Mouse (Mus musculus) urinary bladder, postnatal 25 days (tissue): ENCODE data around the gene Oas1d.
"Not testable (repeated sequence)": the region's sequence is repeated elsewhere in the genome, so short reads cannot be mapped to it uniquely, and the experiment has no call there.

Source experiments
- DNase-seq: peaks from one replicate; pipeline ENCODE4 v3.0.0; 2022; ENCODE audit warnings: low spot score

Gene Oas1d

DNA sequence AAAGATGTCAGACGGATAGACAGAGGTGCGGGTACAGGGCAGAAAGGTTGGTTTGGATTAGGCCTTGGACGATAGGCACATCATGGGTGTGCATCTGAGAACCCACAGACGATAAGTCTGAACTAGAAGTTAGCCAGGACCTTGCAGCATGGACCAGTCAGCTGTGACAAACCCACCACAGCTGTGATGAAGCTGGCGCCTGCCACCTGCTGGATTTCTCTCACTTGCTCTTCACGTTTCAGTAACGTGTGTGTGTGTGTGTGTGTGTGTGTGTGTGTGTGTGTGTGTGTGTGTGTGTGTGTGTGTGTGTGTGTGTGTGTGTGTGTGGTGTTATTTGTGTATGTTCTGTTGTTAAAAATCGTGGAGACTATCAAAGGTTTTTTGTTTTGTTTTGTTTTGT lies at the start of gene Oas1d:
TSS of gene Oas1d (plus strand) at position 333 of the 400 bp plus-strand sequence.
- not testable (repeated sequence) for DNase-seq

DNA sequence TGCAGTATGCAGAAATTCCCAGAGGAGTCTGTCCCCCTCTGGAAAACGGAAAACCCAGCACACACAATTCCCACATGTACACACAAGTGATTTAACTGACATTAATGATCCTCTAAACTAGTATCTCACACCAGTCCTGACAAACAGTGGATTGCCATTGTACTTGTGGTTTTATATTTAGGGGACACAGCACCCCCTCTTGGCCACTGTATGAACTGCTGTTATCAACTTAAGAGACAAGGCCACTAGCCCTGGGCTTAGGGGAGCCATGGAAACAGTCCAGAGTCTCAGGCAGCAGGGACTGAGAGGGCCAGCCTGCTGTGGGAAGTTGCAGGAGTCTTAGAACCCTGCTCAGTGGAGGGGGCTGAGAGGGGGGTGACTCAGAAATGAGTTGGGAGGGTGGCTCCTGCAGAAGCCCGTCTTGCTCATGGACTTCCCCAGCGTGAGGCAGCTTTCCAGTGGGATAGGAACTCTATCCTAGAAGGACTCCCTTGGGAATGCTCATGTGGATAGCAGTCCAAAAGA lies 48.9 kb upstream of the Oas1d start:
- DNase-seq = peak; percentile 11

DNA sequence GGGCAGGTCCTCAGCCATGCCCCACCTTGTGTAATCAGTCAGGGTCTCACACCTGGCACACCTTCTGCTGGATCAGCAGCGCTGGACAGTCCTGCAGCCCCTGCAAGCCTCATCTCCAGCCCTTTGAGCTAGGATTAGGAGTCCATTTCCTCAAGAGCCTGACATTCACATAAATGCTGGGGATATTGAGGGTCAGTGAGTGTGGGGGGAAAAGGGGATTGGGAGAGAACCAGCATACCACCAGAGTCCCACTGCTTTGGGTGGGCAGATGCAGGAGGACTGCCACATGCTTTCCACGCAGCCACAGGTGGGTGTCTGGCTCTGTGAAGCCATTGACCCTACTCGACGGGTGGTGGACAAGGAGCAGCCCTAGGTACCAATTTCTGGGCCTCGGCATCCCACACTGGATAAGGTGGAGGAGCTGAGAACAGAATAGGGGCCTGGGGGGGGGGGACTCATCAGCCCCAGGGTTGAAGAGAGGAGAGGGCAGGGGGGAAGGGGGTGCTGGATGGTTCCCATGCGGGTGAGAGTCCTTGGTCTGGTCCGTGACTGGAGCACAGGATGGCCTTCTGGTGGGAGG lies 44.8 kb upstream of the Oas1d start:
- DNase-seq = no peak

DNA sequence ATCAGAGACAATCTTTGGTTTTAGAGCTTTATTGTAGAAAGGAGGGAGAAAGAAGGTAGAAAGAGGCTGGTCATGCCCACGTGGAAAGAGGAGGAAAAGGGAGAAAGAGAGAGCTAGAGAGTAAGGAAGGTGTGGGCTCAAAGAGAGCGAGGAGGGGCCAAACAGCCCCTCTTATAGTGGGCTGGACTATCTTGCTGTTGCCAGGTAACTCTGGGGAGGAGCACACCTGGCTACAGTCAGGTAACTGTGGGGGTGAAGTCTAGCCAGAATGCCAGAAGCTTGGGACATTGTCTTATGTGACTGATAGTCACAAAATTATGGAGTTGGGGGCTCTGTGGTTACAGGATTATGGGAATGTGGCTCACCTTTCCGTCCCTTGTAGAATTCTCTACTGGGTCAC lies 44.3 kb upstream of the Oas1d start:
- no peak for DNase-seq

DNA sequence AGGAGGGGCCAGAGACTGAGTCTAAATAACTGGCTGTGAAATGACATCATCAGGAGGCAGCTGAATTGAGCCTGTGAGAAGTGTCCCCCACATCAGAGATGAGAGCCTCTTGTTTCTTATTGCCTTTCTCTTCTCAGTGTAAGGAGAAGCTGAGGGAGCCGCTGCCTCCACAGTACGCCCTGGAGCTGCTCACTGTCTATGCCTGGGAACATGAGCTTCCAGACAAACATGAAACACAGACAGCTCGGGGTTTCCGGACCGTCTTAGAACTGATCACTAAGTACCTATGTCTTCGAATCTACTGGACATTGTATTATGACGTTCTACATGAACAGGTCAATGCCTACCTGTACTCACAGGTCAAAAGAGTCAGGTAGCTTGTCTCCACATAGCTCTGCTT lies 43.6 kb upstream of the Oas1d start:
- DNase-seq = no peak

DNA sequence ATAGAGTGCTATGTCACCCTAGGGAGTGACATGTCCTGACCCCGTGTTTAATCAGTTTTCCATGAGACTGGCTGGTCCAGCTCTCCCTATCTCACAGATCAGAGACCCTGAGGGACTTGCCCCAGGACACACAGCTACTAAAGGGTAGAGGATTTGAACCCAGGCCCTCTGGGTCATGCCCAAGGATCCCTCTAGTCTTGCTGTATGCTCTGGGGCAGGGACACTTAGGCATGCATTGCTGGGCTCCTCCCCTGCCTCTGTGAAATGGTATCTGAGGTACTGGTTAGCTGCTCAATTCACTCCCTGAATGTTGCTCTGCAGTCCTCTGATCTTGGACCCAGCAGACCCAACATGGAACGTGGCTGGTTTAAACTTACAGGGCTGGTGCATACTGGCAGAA lies 42.9 kb upstream of the Oas1d start:
- no peak for DNase-seq

DNA sequence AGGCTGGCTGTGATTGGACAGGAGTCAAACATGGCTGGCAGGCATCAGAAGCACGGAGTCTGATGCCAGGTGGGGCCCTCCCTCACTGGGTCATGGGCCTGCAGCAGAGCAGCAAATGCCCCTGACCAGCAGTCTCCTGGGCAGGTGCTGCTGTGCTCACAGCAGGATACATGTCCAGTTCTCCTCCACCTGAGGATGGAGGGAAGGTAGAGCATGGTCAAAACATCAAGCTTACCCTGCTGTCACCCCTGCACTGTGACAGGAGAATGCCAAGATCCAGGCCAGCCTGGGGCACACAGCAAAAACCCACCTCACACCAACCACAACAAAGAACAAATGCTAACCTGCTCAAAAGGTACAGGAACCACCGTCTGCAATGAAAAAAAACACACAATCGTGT lies 37.5 kb upstream of the Oas1d start:
- not testable (repeated sequence) for DNase-seq

DNA sequence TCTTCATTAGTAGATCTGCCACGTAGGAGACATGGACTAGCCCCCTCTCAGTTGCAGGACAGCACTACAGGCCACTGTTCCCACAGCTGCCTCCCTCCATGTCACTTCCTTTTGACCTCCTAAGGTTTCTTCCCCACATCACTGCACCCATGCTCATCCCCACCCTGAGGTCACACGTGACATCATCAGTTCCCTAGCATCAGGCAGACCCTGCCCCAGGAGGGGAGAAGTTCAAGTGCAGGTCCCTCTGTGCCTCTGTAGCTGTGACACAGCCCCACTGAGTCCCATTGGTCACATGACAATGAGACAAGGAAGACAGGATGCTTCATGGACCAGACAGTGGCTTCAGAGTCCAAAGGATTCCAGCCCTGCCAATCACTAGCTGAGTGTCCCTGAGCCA lies 36.9 kb upstream of the Oas1d start:
- DNase-seq = not testable (repeated sequence)

DNA sequence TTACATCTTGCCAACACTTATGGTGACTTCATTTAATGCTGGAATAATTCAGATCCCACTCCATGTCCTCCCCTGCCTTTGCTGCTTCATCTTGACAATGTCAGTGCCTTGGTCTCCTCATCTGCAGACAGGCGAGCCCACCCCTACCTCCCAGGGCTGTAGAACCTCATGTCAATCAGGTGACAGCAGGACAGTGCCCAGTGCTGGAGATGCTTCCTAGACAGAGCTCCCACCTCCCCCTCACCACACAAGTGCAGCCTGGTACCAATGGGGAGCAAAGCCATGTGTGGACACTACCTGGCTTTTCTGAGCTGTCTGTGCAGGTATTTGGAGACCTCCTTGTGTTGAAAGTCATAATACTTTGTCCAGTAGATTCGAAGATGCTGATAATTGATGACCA lies 35.5 kb upstream of the Oas1d start:
- DNase-seq = not testable (repeated sequence)

DNA sequence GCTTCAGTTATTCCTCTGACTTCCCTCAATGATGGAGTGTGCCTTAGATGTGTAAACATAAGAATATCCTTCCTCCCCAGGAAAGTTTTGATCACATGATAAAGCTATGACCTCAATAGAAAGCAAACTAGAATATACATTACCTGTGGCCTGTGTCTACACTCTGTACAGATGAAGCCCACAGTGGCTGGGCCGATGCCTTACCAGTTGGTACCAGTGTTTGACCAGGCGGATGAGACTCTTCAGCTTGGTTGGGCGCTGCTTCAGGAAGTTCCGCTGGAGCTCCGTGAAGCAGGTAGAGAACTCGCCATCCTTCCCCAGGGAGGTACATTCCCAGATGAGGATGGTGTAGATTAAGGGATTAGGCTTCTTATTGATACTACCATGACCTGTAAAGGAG lies 32.7 kb upstream of the Oas1d start:
- not testable (repeated sequence) for DNase-seq

DNA sequence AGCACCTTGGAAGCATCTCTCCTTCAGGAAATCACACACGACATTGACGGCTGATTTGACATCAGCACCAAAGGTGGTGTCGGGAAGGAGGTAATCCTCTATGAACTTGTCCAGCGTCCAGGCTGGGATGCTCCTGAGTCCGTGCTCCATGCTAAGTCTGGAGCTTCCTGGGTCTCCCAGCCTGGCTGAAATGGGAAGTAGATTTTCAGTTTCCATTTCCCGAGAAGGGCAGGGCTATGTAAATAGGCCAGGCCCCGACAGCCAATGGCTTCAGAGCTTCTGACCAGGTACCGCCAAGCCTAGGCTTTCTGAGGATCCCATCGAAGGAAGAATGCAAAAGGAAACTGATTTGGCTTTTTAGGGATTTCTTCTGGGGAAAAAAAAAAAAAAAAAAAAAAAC lies 26.9 kb upstream of the Oas1d start, which contains the start of gene Oas1g:
TSS of gene Oas1g (minus strand) at position 201 of the 400 bp plus-strand sequence.
- not testable (repeated sequence) for DNase-seq

DNA sequence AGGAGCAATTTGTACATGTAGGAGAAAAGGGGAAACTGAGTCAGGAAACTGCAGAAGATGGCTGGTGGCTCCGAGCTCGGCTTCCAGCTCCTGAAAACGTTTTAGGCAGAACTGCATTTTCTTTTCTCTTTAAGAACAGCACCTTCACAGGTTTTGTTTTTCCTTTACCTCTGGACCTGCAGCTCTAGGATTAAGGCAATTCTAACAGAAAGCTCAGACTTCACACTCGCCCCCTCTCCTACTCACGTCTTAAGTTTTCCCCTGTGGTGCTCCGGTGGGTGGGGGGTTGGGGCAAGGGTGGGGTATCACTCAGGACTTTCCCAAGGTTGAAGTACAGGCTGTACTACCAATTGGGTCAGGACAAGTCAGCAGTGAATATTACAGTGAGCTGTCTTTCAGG lies 26.5 kb upstream of the Oas1d start:
- no peak for DNase-seq

DNA sequence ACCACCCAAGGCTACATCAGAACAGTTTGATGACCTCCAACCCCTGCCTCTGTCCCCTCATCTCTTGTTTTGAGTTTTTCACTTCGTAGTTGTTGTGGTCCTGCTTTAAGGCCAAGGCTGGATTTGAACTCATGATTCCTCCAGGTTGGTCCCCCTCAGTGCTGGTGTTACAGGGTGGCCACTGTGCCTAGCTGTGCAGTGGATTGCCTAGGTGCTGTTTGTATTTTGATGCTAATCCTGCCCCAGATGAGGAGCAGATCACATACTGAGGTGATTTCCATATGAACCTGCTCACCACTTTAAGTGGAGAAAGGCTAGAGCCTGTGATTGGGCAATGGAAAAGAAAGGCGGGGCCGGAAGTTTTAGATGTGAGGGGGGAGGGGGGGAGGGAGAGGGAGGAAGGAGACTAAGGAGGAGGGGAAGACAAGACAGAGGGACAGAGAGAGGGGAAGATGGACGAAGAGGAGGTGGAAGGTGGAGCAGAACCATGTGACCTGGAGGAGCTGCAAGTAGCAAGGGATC lies 26.0 kb upstream of the Oas1d start:
- DNase-seq = not testable (repeated sequence)

DNA sequence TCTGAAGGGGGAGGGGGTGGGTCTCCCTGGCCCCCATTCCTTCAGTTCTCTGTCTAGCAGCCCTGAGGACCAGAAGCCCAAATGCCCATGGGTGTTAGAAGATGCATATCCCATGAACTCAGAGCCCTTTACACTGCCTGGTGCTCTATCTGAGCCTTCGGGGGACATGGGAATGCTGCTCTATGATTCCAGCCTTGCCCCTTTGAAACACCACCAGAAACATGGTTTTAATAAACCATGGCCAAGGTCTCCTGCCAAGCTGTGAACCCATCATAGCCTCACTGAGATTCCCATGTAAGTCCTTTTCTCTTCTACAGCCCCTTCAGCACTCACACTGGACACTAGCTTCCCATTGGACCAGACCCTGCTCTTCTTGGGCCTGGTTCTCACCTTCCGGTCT lies 24.3 kb upstream of the Oas1d start:
- no peak for DNase-seq

DNA sequence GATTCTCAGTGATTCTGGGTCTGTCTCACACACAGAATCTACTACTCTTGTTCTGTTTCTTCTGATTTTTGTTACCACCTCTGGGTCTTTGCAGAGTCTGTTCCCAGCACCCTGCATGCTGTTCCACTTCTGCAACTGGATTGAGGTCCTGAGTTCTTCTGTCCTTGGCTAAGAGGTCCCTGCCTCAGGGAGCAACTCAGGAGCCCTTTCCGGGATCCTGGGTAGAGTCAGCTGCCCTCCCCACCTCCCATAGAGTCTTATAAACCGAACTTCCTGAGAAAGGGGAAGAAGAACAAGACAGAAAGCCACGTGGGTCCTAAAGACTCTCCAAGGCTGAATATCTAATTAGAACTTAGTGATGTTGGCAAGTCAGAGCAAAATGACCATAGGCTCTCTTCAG lies 23.3 kb upstream of the Oas1d start:
- no peak for DNase-seq

DNA sequence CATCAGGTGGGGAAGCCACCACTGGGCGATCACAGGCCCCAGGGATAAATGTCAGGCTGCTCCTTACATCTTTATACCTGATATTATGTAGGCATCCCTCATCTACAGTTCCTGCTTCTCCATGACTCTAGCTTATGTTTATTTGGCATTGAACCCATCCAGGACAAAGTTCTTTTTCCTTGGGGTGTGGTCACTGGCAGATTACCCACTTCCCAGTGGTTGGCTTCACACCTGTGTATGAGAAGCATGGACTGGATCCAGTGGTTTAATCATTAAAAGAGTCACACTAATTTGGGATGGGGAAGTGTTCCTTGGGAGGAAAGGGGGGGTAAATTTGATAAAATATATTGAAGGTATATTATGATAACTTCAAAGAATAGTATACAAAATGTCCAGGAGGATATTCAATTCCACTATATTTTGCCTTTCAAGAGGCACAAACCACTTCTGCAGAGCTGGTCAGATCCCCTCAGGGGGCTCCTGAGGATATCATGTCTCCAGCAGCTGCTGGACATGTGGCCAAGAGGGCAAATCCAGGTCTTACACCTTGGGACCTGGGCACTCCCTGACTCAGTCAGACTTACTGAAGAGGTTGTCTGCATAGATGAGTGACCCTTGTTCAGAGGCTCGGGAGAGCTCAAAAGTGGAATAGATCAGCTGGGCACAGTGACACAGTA lies 22.6 kb upstream of the Oas1d start:
- not testable (repeated sequence) for DNase-seq

DNA sequence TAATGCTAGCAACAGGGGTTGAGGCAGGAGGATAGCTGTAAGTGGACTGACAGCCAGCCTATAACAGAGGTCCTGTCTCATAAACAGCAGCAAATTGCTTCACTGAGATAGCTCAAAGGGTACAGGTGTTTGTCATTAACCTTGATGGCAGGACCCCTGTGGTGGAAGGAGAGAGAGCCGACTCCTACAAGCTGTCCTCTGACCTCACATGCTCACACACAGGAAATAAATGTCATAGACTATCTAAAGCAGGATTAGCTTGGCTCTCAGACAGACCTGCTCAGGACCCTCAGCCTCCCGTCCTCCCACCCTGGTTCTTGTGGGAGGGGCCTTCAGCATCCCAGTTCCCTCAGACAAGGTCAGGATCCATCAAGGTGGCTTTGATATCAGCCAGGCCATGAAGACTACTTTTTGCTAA lies 22.1 kb upstream of the Oas1d start:
- no peak for DNase-seq

DNA sequence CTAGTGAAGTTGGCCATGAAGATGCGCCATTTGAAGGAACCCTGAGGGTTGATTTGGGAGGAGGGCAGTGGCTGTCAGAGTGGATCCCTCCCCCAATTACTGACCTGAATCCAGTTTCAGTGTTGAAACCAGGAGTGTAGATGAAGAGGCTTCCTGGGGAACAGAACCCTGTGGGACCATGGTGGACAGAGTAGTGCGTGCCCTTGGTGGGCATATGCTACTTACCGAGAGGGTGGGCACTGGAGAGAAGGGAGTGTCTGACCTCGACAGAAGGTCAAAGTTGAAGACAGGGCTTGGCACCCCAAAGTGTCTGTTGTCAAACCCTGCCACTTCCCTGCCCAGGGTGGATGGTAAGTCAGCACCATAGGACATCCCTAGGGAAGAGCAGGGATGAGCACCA lies 20.5 kb upstream of the Oas1d start:
- not testable (repeated sequence) for DNase-seq

DNA sequence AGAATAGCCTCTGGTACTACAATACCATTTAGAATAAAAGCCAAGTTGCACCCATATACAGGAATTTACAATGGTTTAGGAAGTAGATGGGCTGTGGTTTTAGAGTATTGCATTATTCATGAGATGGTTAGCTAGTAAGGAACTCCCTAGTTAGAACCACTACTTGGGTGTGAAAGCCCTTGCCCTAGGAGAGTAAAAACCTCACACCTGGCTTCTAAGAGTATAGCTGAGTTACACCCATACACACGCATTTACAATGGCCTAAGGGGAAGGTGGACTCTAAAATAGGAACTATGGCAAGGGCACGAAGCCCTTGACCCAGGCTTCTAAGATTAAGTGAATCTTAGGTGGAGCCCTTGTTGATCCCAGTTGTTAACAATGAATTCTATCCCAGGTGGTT lies 19.6 kb upstream of the Oas1d start:
- not testable (repeated sequence) for DNase-seq

DNA sequence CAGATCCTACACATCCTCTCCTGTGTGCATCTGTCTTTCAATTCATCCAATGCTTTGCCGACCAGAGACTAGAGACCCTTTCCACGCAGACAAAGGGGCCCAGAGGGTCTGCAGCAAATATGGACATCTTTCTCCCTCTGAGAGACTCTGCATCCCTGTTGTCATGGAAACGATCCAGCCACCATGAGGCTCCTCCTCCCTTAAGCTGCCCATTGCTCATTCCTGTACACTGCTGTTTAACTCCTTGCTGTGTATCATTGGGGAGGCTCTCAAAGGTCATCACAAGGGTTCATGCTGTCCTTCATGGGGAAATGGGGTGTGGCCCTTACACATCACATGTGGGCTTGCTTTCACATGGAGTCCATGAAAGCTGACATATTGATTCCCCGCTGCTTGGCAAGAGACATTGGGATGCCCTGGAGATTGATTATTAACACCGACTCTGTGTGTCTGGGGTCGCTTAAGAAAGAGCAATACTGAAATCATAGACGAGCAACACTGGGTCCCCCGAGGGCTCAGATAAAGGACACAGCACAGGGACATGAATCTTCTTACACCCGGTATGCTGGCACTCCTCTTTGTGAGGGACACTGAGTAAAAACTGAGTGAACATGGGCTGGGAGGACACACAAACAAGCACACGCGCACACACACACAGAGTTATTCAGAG lies 19.0 kb upstream of the Oas1d start:
- DNase-seq = no peak

DNA sequence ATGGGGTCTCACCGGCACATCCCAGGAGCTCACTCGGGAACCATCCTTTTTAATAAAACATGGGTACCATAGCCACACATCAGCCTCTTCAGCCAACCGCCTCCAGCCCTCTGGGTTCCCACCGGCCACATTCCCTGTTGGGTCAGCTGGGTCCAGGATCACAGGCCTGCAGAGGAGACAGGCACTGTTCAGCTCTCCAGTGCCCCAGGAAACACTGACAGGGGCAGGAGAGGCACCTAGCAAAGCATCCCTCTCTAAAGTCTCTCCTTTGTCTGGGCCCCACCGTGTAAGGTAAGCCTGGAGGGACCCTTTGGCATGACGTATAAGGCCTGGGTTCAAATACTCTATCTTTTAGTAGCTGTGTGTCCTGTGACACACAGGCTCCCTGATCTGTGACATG lies 16.0 kb upstream of the Oas1d start:
- no peak for DNase-seq

DNA sequence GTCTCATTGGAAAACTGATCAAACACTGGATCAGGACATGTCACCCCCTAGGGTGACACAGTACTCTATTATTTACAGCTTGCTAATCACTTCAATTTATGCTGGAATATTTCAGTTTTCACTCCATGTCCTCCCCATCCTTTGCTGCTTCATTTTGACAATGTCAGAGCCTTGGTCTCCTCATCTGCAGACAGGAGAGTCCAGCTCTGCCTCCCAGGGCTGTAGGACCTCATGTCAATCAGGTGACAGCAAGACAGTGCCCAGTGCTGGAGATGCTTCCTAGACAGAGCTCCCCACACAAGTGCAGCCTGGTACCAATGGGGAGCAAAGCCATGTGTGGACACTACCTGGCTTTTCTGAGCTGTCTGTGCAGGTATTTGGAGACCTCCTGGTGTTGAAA lies 15.6 kb upstream of the Oas1d start:
- DNase-seq = no peak

DNA sequence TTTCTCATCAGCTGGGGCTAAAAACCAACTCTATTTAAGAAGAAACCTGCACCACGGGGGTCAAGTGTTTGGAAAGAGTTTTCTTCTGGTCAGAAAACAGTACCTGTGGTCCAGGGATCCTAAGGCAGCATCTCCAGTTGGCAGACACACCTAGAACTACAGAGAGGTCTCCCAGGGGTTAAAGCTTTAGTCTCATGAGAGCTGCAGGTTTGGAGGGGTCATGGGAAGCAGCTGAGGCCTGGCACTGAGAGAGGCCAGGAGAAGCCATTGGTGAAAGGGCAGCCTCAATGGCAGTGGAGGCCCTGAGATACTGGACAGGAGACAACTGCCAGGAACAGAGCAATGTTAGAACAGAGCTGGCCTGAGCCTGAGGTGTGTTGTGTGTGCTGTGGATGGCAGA lies 13.7 kb upstream of the Oas1d start:
- no peak for DNase-seq
